Mouse (Mus musculus): Measurements from ENCODE around the gene Snap47.
"Not testable (repeated sequence)": the region's sequence is repeated elsewhere in the genome, so short reads cannot be mapped to it uniquely, and the experiment has no call there.

The Snap47 gene

GRCm38 (mm10) chr11:59421436-59421835 is 29.6 kb downstream of the Snap47 start:
- DNase-seq = peak; percentile 34

- DNase-seq = no peak
Measured at GRCm38 (mm10) chr11:59418708-59419107, 32.3 kb downstream of the Snap47 start.

GRCm38 (mm10) chr11:59412999-59413863 is 37.8 kb downstream of the Snap47 start:
- no peak for DNase-seq

GRCm38 (mm10) chr11:59412058-59412457 is 38.9 kb downstream of the Snap47 start:
- no peak for DNase-seq

GRCm38 (mm10) chr11:59410851-59411250 is 40.1 kb downstream of the Snap47 start:
- DNase-seq = no peak

GRCm38 (mm10) chr11:59405761-59406160 is 45.2 kb downstream of the Snap47 start:
- DNase-seq = no peak

GRCm38 (mm10) chr11:59400876-59401275 is 50.1 kb downstream of the Snap47 start:
- DNase-seq = no peak

- DNase-seq = no peak
Measured at GRCm38 (mm10) chr11:59399830-59400229, 51.2 kb downstream of the Snap47 start.

- no peak for DNase-seq
Measured at GRCm38 (mm10) chr11:59397536-59398371, 53.2 kb downstream of the Snap47 start.

GRCm38 (mm10) chr11:59394451-59394850 is 56.5 kb downstream of the Snap47 start:
- no peak for DNase-seq

GRCm38 (mm10) chr11:59393591-59393990 is 57.4 kb downstream of the Snap47 start:
- peak; percentile 47 for DNase-seq

GRCm38 (mm10) chr11:59392300-59392699 is 58.7 kb downstream of the Snap47 start:
- no peak for DNase-seq

GRCm38 (mm10) chr11:59390470-59390869 is 60.5 kb downstream of the Snap47 start:
- no peak for DNase-seq

GRCm38 (mm10) chr11:59389617-59390016 is 61.4 kb downstream of the Snap47 start:
- no peak for DNase-seq

GRCm38 (mm10) chr11:59388806-59389205 is 62.2 kb downstream of the Snap47 start:
- no peak for DNase-seq

GRCm38 (mm10) chr11:59387471-59387870 is 63.5 kb downstream of the Snap47 start:
- no peak for DNase-seq

- DNase-seq = peak; percentile 39
Measured at GRCm38 (mm10) chr11:59385123-59385522, 65.9 kb downstream of the Snap47 start.

- peak; percentile 79 for DNase-seq
Measured at GRCm38 (mm10) chr11:59384441-59384959, 66.5 kb downstream of the Snap47 start.

GRCm38 (mm10) chr11:59379547-59379946 is 71.4 kb downstream of the Snap47 start:
- no peak for DNase-seq

- no peak for DNase-seq
Measured at GRCm38 (mm10) chr11:59377999-59378398, 73.0 kb downstream of the Snap47 start.

- no peak for DNase-seq
Measured at GRCm38 (mm10) chr11:59375475-59375874, 75.5 kb downstream of the Snap47 start, which contains the start of gene Prss38. TSS of gene Prss38 (minus strand) at chr11:59375657.

- no peak for DNase-seq
Measured at GRCm38 (mm10) chr11:59369848-59370247, 81.1 kb downstream of the Snap47 start.

GRCm38 (mm10) chr11:59367955-59368354 is 83.0 kb downstream of the Snap47 start:
- not testable (repeated sequence) for DNase-seq
